Mouse (Mus musculus): ENCODE results near the gene S100b.

DNA sequence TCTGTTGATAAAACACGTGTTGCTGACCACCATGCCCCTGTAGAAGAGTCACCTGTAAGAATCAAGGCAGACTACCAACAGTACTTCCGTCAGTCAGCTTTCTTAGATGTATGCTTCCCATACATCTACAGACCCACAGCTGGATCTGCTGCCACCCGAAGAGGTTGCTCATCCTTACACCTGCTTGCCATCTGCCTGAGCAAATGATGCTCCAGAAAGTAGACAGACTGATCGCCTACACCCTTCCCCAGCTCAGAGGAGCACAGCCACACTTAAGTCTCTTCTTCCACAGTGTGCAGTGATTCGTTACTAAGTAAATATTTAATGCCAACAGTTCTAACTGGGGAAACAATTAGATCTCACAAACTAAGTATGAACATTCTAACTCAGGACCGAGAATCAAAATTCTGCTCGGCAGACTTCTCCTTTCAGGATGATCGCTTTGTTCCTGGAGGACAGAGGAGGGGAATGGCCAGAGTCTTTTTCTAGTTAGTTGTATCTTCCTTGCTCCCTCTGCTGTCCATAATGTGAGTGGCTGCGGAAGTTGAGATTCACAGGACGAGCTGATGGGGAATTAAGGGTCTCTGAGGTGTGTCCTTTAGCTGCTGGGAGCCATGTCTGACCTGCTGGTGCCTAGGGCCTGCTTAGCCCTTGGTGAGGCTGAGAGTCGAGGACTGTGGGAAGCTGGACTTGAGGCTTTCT is 6.9 kb downstream of the S100b start:
- TF ChIP-seq POLR2A (IDR thresholded peaks at IDR 0.05; ENCODE audit: low read depth, low read length) (no peak), CTCF (conservative IDR thresholded peaks at IDR 0.05; ENCODE audit: insufficient read depth, insufficient read length, low read depth, low read length) (no peak)

All from kidney, adult 2 months (tissue).